In genomic region chr2:31253463-31253862, GRCm38 (mm10) we compare ENCODE assay signal across 12 mouse cellular contexts. TPM values are rescaled to one million over a fixed set of nuclear protein-coding genes. Genes with fewer than 3 reads are reported as not detected.
A peak's percentile ranks its signal among the peaks of the same experiment; 100 is the strongest.
DNase-seq lines count a peak whose midpoint lies in the region; ATAC-seq and TF ChIP-seq lines count a peak whose summit lies in the region.
"Had no signal": no experiment of that assay in that cellular context is flagged by ENCODE, and none has a peak within 500 bp of the region (broad histone marks: within the 10 kb centered on the region; RNA-seq: fewer than 3 reads in every experiment).

No protein-coding gene starts in this region.

- no peak overlapping the region for H3K27ac ChIP-seq in forebrain, embryonic 11.5 days (ENCODE audit: low read depth, low read length)
- no peak overlapping the region for H3K27ac ChIP-seq in forebrain, postnatal 0 days (ENCODE audit: low read depth, low read length)
- 0 out of 2 replicates have a peak overlapping the region, but pooled peaks have one; percentile 36 for H3K27ac ChIP-seq in limb, embryonic 10.5 days
- H3K27ac ChIP-seq in thymus, adult 2 months (ENCODE audit: control insufficient read depth, insufficient read depth, low read length), result no peak overlapping the region
- H3K27ac ChIP-seq: liver, embryonic 14.5 days; macrophage; neural tube, embryonic 15.5 days had no signal

- TF ChIP-seq POLR2A in thymus, adult 2 months (IDR thresholded peaks at IDR 0.05; ENCODE audit: control insufficient read depth, extremely low read depth, insufficient read depth, low read length, poor library complexity), result no peak

- H3K36me3 ChIP-seq in forebrain, embryonic 11.5 days (ENCODE audit: control insufficient read depth, insufficient read depth, low read length), result no peaks in the 10 kb centered on the region
- peaks cover 7% of the 10 kb centered on the region; the same call in 1 of the 2 replicates for H3K36me3 ChIP-seq in forebrain, postnatal 0 days (ENCODE audit: insufficient read depth)
- peaks cover 38% of the 10 kb centered on the region for H3K36me3 ChIP-seq in limb, embryonic 10.5 days
- H3K36me3 ChIP-seq in thymus, adult 2 months (ENCODE audit: control insufficient read depth, insufficient read depth, low read length), result no peaks in the 10 kb centered on the region

- DNase-seq in forebrain, embryonic 11.5 days (ENCODE audit: low spot score), result peak; percentile 69
- no peak for DNase-seq in forebrain, postnatal 0 days
- peak; percentile 50 for DNase-seq in left cerebral cortex, postnatal 4 days
- no peak for DNase-seq in left cerebral cortex, postnatal 14 days (ENCODE audit: low spot score in 2 of 2)
- DNase-seq in kidney, adult 18-20 months, result peak; percentile 21
- DNase-seq in limb, embryonic 10.5 days (ENCODE audit: low spot score), result no peak
- no peak for DNase-seq in thymus, adult 2 months
- DNase-seq in thymus, postnatal 14 days, result no peak
- DNase-seq: adrenal gland, adult 2 months had no signal

- no peaks in the 10 kb centered on the region for H3K9me3 ChIP-seq in forebrain, embryonic 11.5 days (ENCODE audit: control insufficient read depth, low read length)
- H3K9me3 ChIP-seq in forebrain, postnatal 0 days (ENCODE audit: low read length), result no peaks in the 10 kb centered on the region
- no peaks in the 10 kb centered on the region for H3K9me3 ChIP-seq in limb, embryonic 10.5 days (replicated peaks)
- H3K9me3 ChIP-seq: neural tube, embryonic 15.5 days had no signal

- TF ChIP-seq CTCF in forebrain, postnatal 0 days (IDR thresholded peaks at IDR 0.05; ENCODE audit: low read depth), result no peak
- no peak for TF ChIP-seq CTCF in thymus, adult 2 months (IDR thresholded peaks at IDR 0.05; ENCODE audit: borderline replicate concordance, control insufficient read depth, extremely low read depth, insufficient read depth, low read length, poor library complexity)

- H3K9ac ChIP-seq in forebrain, embryonic 11.5 days (ENCODE audit: low read length), result no peak overlapping the region
- H3K9ac ChIP-seq in forebrain, postnatal 0 days, result no peak overlapping the region
- H3K9ac ChIP-seq: liver, embryonic 14.5 days; neural tube, embryonic 15.5 days had no signal

- no peak overlapping the region for H3K4me3 ChIP-seq in forebrain, embryonic 11.5 days (ENCODE audit: low read depth, low read length)
- H3K4me3 ChIP-seq in forebrain, postnatal 0 days (ENCODE audit: low read depth, low read length), result no peak overlapping the region
- no peak overlapping the region for H3K4me3 ChIP-seq in limb, embryonic 10.5 days
- no peak overlapping the region for H3K4me3 ChIP-seq in thymus, adult 2 months (ENCODE audit: control insufficient read depth, insufficient read depth, low read length)
- H3K4me3 ChIP-seq: neural tube, embryonic 15.5 days had no signal

- 0 out of 2 replicates have a peak, but pooled peaks have one; percentile 24 for ATAC-seq in forebrain, embryonic 11.5 days (replicated peaks; ENCODE audit: low FRiP score)
- ATAC-seq in forebrain, postnatal 0 days, result no peak

- no peak overlapping the region for H3K4me2 ChIP-seq in forebrain, embryonic 11.5 days (ENCODE audit: low read depth, low read length, severe bottlenecking)
- no peak overlapping the region for H3K4me2 ChIP-seq in forebrain, postnatal 0 days (ENCODE audit: low read depth)
- H3K4me2 ChIP-seq: neural tube, embryonic 15.5 days had no signal

- H3K27me3 ChIP-seq in forebrain, embryonic 11.5 days (ENCODE audit: control insufficient read depth, insufficient read depth, low read length), result no peaks in the 10 kb centered on the region
- H3K27me3 ChIP-seq in forebrain, postnatal 0 days (ENCODE audit: insufficient read depth, low read length), result no peaks in the 10 kb centered on the region
- H3K27me3 ChIP-seq in limb, embryonic 10.5 days (ENCODE audit: low read depth, poor library complexity, severe bottlenecking), result no peaks in the 10 kb centered on the region
- no peaks in the 10 kb centered on the region for H3K27me3 ChIP-seq in thymus, adult 2 months (ENCODE audit: control insufficient read depth, insufficient read depth, low read length)
- H3K27me3 ChIP-seq: neural tube, embryonic 15.5 days had no signal

- H3K4me1 ChIP-seq in forebrain, embryonic 11.5 days (replicated peaks; ENCODE audit: control insufficient read depth, insufficient read depth, low read length), result peaks cover 22% of the 10 kb centered on the region
- peaks cover 32% of the 10 kb centered on the region for H3K4me1 ChIP-seq in forebrain, postnatal 0 days (ENCODE audit: insufficient read depth)
- H3K4me1 ChIP-seq in limb, embryonic 10.5 days, result peaks cover 51% of the 10 kb centered on the region
- peaks cover 24% of the 10 kb centered on the region for H3K4me1 ChIP-seq in thymus, adult 2 months (replicated peaks; ENCODE audit: control insufficient read depth, insufficient read depth, low read length)

- intact Hi-C loops in left cerebral cortex, postnatal 4 days (cut with DNase I), result no loop called here
- intact Hi-C loops in left cerebral cortex, postnatal 14 days (cut with DNase I), result no loop called here

- 31% methylated on average over 3 of the region's 3 CpGs for WGBS in forebrain, embryonic 11.5 days
- WGBS in forebrain, postnatal 0 days, result 23% methylated on average over 3 of the region's 3 CpGs
- WGBS in limb, embryonic 10.5 days, result 97% methylated on average over 3 of the region's 3 CpGs
- WGBS in thymus, adult 2 months, result 97% methylated on average over 3 of the region's 3 CpGs

RNA-seq across cellular contexts. Expression of gene Ncs1, which starts 7.8 kb away (rescaled TPM):
- 65.6 and 69.2 TPM in 2 replicates for polyA plus RNA-seq in forebrain, embryonic 11.5 days (2014; fragmentation: Nextera tagmentation; extraction: Ambion mirVana)
- 139 and 164 TPM in 2 replicates for total RNA-seq in forebrain, postnatal 0 days (2014; rRNA removed)
- polyA plus RNA-seq in forebrain, postnatal 0 days (2015; fragmentation: Nextera tagmentation; extraction: Ambion mirVana), result 133 and 149 TPM in 2 replicates
- 100 to 1,000 TPM; 161 to 162 TPM for total RNA-seq in left cerebral cortex, postnatal 4 days (2021)
- total RNA-seq in left cerebral cortex, postnatal 14 days (2021), result 100 to 1,000 TPM; 159 to 160 TPM
- 57.5 and 62.0 TPM in 2 replicates for polyA plus RNA-seq in limb, embryonic 10.5 days (2016; fragmentation: Nextera tagmentation; extraction: Ambion mirVana)
- polyA plus RNA-seq in thymus, adult 2 months (2012; rRNA removed), result 2.4 and 2.5 TPM in 2 replicates

Comparison
In these comparisons a context has a peak if more than half of its experiments do, and no peak if none do; other contexts are left out.
1. DNase-seq: peak in forebrain, embryonic 11.5 days (single experiment), left cerebral cortex, postnatal 4 days (single experiment) and kidney, adult 18-20 months (single experiment); none in forebrain, postnatal 0 days (single experiment), left cerebral cortex, postnatal 14 days (0 of 2), limb, embryonic 10.5 days (single experiment), thymus, adult 2 months (single experiment) and thymus, postnatal 14 days (single experiment).
2. RNA of gene Ncs1, which starts 7.8 kb away (polyA plus RNA-seq): 133 to 149 TPM in forebrain, postnatal 0 days, 65.6 to 69.2 TPM in forebrain, embryonic 11.5 days and 57.5 to 62.0 TPM in limb, embryonic 10.5 days; 2.4 to 2.5 TPM in thymus, adult 2 months; every median in the first group is over 10 times any median in the second.